8 mouse cellular contexts compared by ENCODE assay signal in genomic region chr2:121169173-121169572, GRCm38 (mm10). TPM values are rescaled to one million over a fixed set of nuclear protein-coding genes. Genes with fewer than 3 reads are reported as not detected.
A peak's percentile ranks its signal among the peaks of the same experiment; 100 is the strongest.
DNase-seq lines count a peak whose midpoint lies in the region; ATAC-seq and TF ChIP-seq lines count a peak whose summit lies in the region.

No protein-coding gene starts in this region.

- H3K9ac ChIP-seq in liver, embryonic 12.5 days: peak overlapping the region; percentile 87
- H3K9ac ChIP-seq in stomach, postnatal 0 days (ENCODE audit: low read length): peak overlapping the region; percentile 90

- no peak overlapping the region for H3K27ac ChIP-seq in liver, embryonic 12.5 days
- no peak overlapping the region for H3K27ac ChIP-seq in stomach, postnatal 0 days (replicated peaks)

- H3K27me3 ChIP-seq in liver, embryonic 12.5 days (replicated peaks): no peaks in the 10 kb centered on the region
- H3K27me3 ChIP-seq in stomach, postnatal 0 days (ENCODE audit: control insufficient read depth, insufficient read depth, low read length): no peaks in the 10 kb centered on the region

- H3K9me3 ChIP-seq in liver, embryonic 12.5 days (replicated peaks): no peaks in the 10 kb centered on the region
- H3K9me3 ChIP-seq in stomach, postnatal 0 days (ENCODE audit: control insufficient read depth, low read length): no peaks in the 10 kb centered on the region

- WGBS in liver, embryonic 12.5 days (ENCODE audit: insufficient replicate concordance): 64% methylated on average over 4 of the region's 4 CpGs
- WGBS in stomach, postnatal 0 days: 42% methylated on average over 4 of the region's 4 CpGs

- H3K4me1 ChIP-seq in liver, embryonic 12.5 days: peaks cover 38% of the 10 kb centered on the region
- peaks cover 8% of the 10 kb centered on the region; the same call in 1 of the 2 replicates for H3K4me1 ChIP-seq in stomach, postnatal 0 days (replicated peaks; ENCODE audit: control insufficient read depth, insufficient read depth)

- peak overlapping the region; percentile 87 for H3K4me3 ChIP-seq in liver, embryonic 12.5 days
- H3K4me3 ChIP-seq in stomach, postnatal 0 days (ENCODE audit: low read depth, low read length): peak overlapping the region; percentile 90

- H3K36me3 ChIP-seq in liver, embryonic 12.5 days: peaks cover 37% of the 10 kb centered on the region
- 0 out of 2 replicates have a peak, but pooled peaks cover 5% of the 10 kb centered on the region for H3K36me3 ChIP-seq in stomach, postnatal 0 days (ENCODE audit: control insufficient read depth, insufficient read depth, low read length)

- DNase-seq in CD4-positive, CD25-positive, alpha-beta regulatory T cell, adult 2 months (ENCODE audit: low read depth, low spot score): peak; percentile 10
- DNase-seq in retina, postnatal 1 day: peak; percentile 5
- no peak for DNase-seq in retina, embryonic 14.5 days (ENCODE audit: low spot score)
- DNase-seq in stomach, postnatal 0 days (ENCODE audit: low spot score): no peak
- DNase-seq in thymus, postnatal 14 days: no peak
- no peak for DNase-seq in cerebellum, adult 9-10 months

- TF ChIP-seq EP300 in stomach, postnatal 0 days (optimal IDR thresholded peaks at IDR 0.05): no peak

- TF ChIP-seq CTCF in stomach, postnatal 0 days (IDR thresholded peaks at IDR 0.05; ENCODE audit: low read depth): no peak

- ATAC-seq in CD4-positive, CD25-positive, alpha-beta regulatory T cell, adult 4 months: no peak
- ATAC-seq in liver, embryonic 12.5 days: no peak
- ATAC-seq in stomach, postnatal 0 days (ENCODE audit: low FRiP score, low TSS enrichment): no peak

- H3K4me2 ChIP-seq in liver, embryonic 12.5 days: peak overlapping the region; percentile 77
- peak overlapping the region; percentile 79 for H3K4me2 ChIP-seq in stomach, postnatal 0 days (replicated peaks; ENCODE audit: low read depth)

RNA-seq across cellular contexts. Expression of gene Tubgcp4, which starts 1.3 kb away (rescaled TPM):
- 100 to 1,000 TPM in 1 of 2 experiments, 10 to 100 TPM in 1; 92.2 to 131 TPM for polyA plus RNA-seq in CD4-positive, CD25-positive, alpha-beta regulatory T cell, adult 4 months (2017; shearing (Covaris generic))
- 37.2 and 37.8 TPM in 2 replicates for polyA plus RNA-seq in liver, embryonic 12.5 days (2016; fragmentation: Nextera tagmentation; extraction: Ambion mirVana)
- polyA plus RNA-seq in stomach, postnatal 0 days (2015; fragmentation: Nextera tagmentation; extraction: Ambion mirVana): 14.2 and 15.4 TPM in 2 replicates

RNA-seq across cellular contexts. Expression of gene Zscan29, which starts 1.8 kb away (rescaled TPM):
- 10 to 100 TPM; 30.4 to 44.1 TPM for polyA plus RNA-seq in CD4-positive, CD25-positive, alpha-beta regulatory T cell, adult 4 months (2017; shearing (Covaris generic))
- 4.7 and 5.1 TPM in 2 replicates for polyA plus RNA-seq in liver, embryonic 12.5 days (2016; fragmentation: Nextera tagmentation; extraction: Ambion mirVana)
- polyA plus RNA-seq in stomach, postnatal 0 days (2015; fragmentation: Nextera tagmentation; extraction: Ambion mirVana): 5.5 and 5.8 TPM in 2 replicates

RNA-seq across cellular contexts. Expression of gene Lcmt2, which starts 28.7 kb away (rescaled TPM):
- polyA plus RNA-seq in CD4-positive, CD25-positive, alpha-beta regulatory T cell, adult 4 months (2017; shearing (Covaris generic)): 10 to 100 TPM in 1 of 2 experiments, 1 to 10 TPM in 1; 6.7 to 12.3 TPM
- polyA plus RNA-seq in liver, embryonic 12.5 days (2016; fragmentation: Nextera tagmentation; extraction: Ambion mirVana): 11.8 and 12.3 TPM in 2 replicates
- 12.6 and 14.9 TPM in 2 replicates for polyA plus RNA-seq in stomach, postnatal 0 days (2015; fragmentation: Nextera tagmentation; extraction: Ambion mirVana)

RNA-seq across cellular contexts. Expression of gene Adal, which starts 28.9 kb away (rescaled TPM):
- 10 to 100 TPM; 15.3 to 25.7 TPM for polyA plus RNA-seq in CD4-positive, CD25-positive, alpha-beta regulatory T cell, adult 4 months (2017; shearing (Covaris generic))
- 11.2 and 11.5 TPM in 2 replicates for polyA plus RNA-seq in liver, embryonic 12.5 days (2016; fragmentation: Nextera tagmentation; extraction: Ambion mirVana)
- polyA plus RNA-seq in stomach, postnatal 0 days (2015; fragmentation: Nextera tagmentation; extraction: Ambion mirVana): 9.6 and 9.7 TPM in 2 replicates

RNA-seq across cellular contexts. Expression of gene Tgm7, which starts 59.6 kb away (rescaled TPM):
- polyA plus RNA-seq in CD4-positive, CD25-positive, alpha-beta regulatory T cell, adult 4 months (2017; shearing (Covaris generic)): under 1 TPM in 1 of 2 experiments, not detected in 1; 0.30 TPM
- polyA plus RNA-seq in liver, embryonic 12.5 days (2016; fragmentation: Nextera tagmentation; extraction: Ambion mirVana): not detected in 2 replicates
- not detected in 2 replicates for polyA plus RNA-seq in stomach, postnatal 0 days (2015; fragmentation: Nextera tagmentation; extraction: Ambion mirVana)

Comparison
In these comparisons a context has a peak if more than half of its experiments do, and no peak if none do; other contexts are left out.
1. DNase-seq: peak in CD4-positive, CD25-positive, alpha-beta regulatory T cell, adult 2 months (single experiment) and retina, postnatal 1 day (single experiment); none in retina, embryonic 14.5 days (single experiment), stomach, postnatal 0 days (single experiment), thymus, postnatal 14 days (single experiment) and cerebellum, adult 9-10 months (single experiment).